Mouse (Mus musculus) spleen, postnatal 14 days (tissue): ENCODE data around the gene Coq10b.
"Not testable (repeated sequence)": the region's sequence is repeated elsewhere in the genome, so short reads cannot be mapped to it uniquely, and the experiment has no call there.

Experiments
- DNase-seq, 2 experiments: peaks; one replicate each; pipeline ENCODE4 v3.0.0; 2021 to 2022; ENCODE audit warnings: low spot score in 2 of 2

Coq10b gene

GRCm38 (mm10) chr1:55052355-55052953 lies at the start of gene Coq10b:
Gene Coq10b, plus strand, starts transcription at chr1:55052770.
- peak; percentile 97 to 99 for DNase-seq

- DNase-seq = not testable (repeated sequence)
These were observed 44.3 kb upstream of the Coq10b start for GRCm38 (mm10) chr1:55008313-55008712.

GRCm38 (mm10) chr1:55012513-55012912 lies 40.1 kb upstream of the Coq10b start:
- DNase-seq = no peak

- DNase-seq = no peak
These were observed 30.7 kb upstream of the Coq10b start for GRCm38 (mm10) chr1:55021907-55022306.

GRCm38 (mm10) chr1:55025656-55026430 lies 26.7 kb upstream of the Coq10b start:
- no peak for DNase-seq

GRCm38 (mm10) chr1:55026444-55027252 lies 25.9 kb upstream of the Coq10b start:
- no peak for DNase-seq

GRCm38 (mm10) chr1:55027253-55027801 lies 25.2 kb upstream of the Coq10b start, which contains the start of gene Sf3b1:
Gene Sf3b1, minus strand, starts transcription at chr1:55027481.
- peak; percentile 89 to 90 for DNase-seq

GRCm38 (mm10) chr1:55027966-55028365 lies 24.6 kb upstream of the Coq10b start:
- DNase-seq = no peak

GRCm38 (mm10) chr1:55028512-55029249 lies 23.9 kb upstream of the Coq10b start:
- DNase-seq = peak; percentile 19 to 40

GRCm38 (mm10) chr1:55029446-55029845 lies 23.1 kb upstream of the Coq10b start:
- DNase-seq = no peak

GRCm38 (mm10) chr1:55031026-55031779 lies 21.4 kb upstream of the Coq10b start:
- no peak for DNase-seq

- DNase-seq = no peak
These were observed 12.6 kb upstream of the Coq10b start for GRCm38 (mm10) chr1:55039944-55040343.

- no peak for DNase-seq
These were observed 10.9 kb upstream of the Coq10b start for GRCm38 (mm10) chr1:55041691-55042090.

- no peak for DNase-seq
These were observed 10.3 kb upstream of the Coq10b start for GRCm38 (mm10) chr1:55042246-55042645.

GRCm38 (mm10) chr1:55043164-55043563 lies 9.4 kb upstream of the Coq10b start:
- DNase-seq = no peak

- no peak for DNase-seq
These were observed 3.6 kb upstream of the Coq10b start for GRCm38 (mm10) chr1:55048841-55049587.

GRCm38 (mm10) chr1:55051671-55052070 lies 899 bp upstream of the Coq10b start:
- no peak for DNase-seq

GRCm38 (mm10) chr1:55053005-55053404 lies 435 bp downstream of the Coq10b start:
- peak; percentile 55 to 65 for DNase-seq

GRCm38 (mm10) chr1:55053596-55053995 lies 1.0 kb downstream of the Coq10b start:
- DNase-seq = no peak
